Mouse (Mus musculus): ENCODE data around the gene 4930469K13Rik. TPM values are rescaled to one million over a fixed set of nuclear protein-coding genes. Genes with fewer than 3 reads are reported as not detected.
A peak's percentile ranks its signal among the peaks of the same experiment; 100 is the strongest.

Gene 4930469K13Rik
- polyA plus RNA-seq, 1 experiment from 2014 or later, result not detected

GRCm38 (mm10) chr11:34087064-34087463 is 11.3 kb downstream of the 4930469K13Rik start:
- no peak for DNase-seq (ENCODE audit: low spot score)
- 82% methylated on average over 3 of the region's 3 CpGs for WGBS
- Histone ChIP-seq H3K27ac (ENCODE audit: low read depth, low read length) (no peak overlapping the region), H3K9ac (ENCODE audit: low read length) (no peak overlapping the region), H3K9me3 (replicated peaks; ENCODE audit: control insufficient read depth, low read length) (no peaks in the 10 kb centered on the region), H3K27me3 (replicated peaks; ENCODE audit: control insufficient read depth, insufficient read depth, low read length) (no peaks in the 10 kb centered on the region), H3K4me3 (ENCODE audit: low read depth, low read length) (no peak overlapping the region), H3K36me3 (ENCODE audit: control insufficient read depth, insufficient read depth, low read length) (no peaks in the 10 kb centered on the region), H3K4me2 (ENCODE audit: low read length) (no peak overlapping the region), H3K4me1 (ENCODE audit: control insufficient read depth, insufficient read depth, low read length) (no peaks in the 10 kb centered on the region)
- no peak for ATAC-seq

GRCm38 (mm10) chr11:34086164-34086751 is 12.1 kb downstream of the 4930469K13Rik start:
- DNase-seq (ENCODE audit: low spot score) (peak; percentile 76), ATAC-seq (peak; percentile 76; the same call in 1 of the 2 replicates)
- Histone ChIP-seq H3K4me2 (ENCODE audit: low read length) (no peak overlapping the region), H3K27me3 (replicated peaks; ENCODE audit: control insufficient read depth, insufficient read depth, low read length) (no peaks in the 10 kb centered on the region), H3K9ac (ENCODE audit: low read length) (no peak overlapping the region), H3K36me3 (ENCODE audit: control insufficient read depth, insufficient read depth, low read length) (no peaks in the 10 kb centered on the region), H3K4me3 (ENCODE audit: low read depth, low read length) (no peak overlapping the region), H3K9me3 (replicated peaks; ENCODE audit: control insufficient read depth, low read length) (no peaks in the 10 kb centered on the region), H3K27ac (ENCODE audit: low read depth, low read length) (no peak overlapping the region), H3K4me1 (ENCODE audit: control insufficient read depth, insufficient read depth, low read length) (no peaks in the 10 kb centered on the region)
- 78% methylated on average over 8 of the region's 8 CpGs for WGBS

- no peak for ATAC-seq
- H3K36me3 ChIP-seq (ENCODE audit: control insufficient read depth, insufficient read depth, low read length), result no peaks in the 10 kb centered on the region
- no peaks in the 10 kb centered on the region for H3K9me3 ChIP-seq (replicated peaks; ENCODE audit: control insufficient read depth, low read length)
- no peak overlapping the region for H3K4me3 ChIP-seq (ENCODE audit: low read depth, low read length)
- 74% methylated on average over 2 of the region's 2 CpGs for WGBS
- no peak overlapping the region for H3K4me2 ChIP-seq (ENCODE audit: low read length)
- no peaks in the 10 kb centered on the region for H3K4me1 ChIP-seq (ENCODE audit: control insufficient read depth, insufficient read depth, low read length)
- H3K27me3 ChIP-seq (replicated peaks; ENCODE audit: control insufficient read depth, insufficient read depth, low read length), result no peaks in the 10 kb centered on the region
- no peak overlapping the region for H3K27ac ChIP-seq (ENCODE audit: low read depth, low read length)
- no peak for DNase-seq (ENCODE audit: low spot score)
- H3K9ac ChIP-seq (ENCODE audit: low read length), result no peak overlapping the region
Measured at GRCm38 (mm10) chr11:34084639-34085038, 13.7 kb downstream of the 4930469K13Rik start.

GRCm38 (mm10) chr11:34083795-34084194 is 14.6 kb downstream of the 4930469K13Rik start:
- 84% methylated on average over 7 of the region's 7 CpGs for WGBS

GRCm38 (mm10) chr11:34079542-34080464 is 18.6 kb downstream of the 4930469K13Rik start:
- H3K4me3 ChIP-seq (ENCODE audit: low read depth, low read length), result no peak overlapping the region
- H3K36me3 ChIP-seq (ENCODE audit: control insufficient read depth, insufficient read depth, low read length), result no peaks in the 10 kb centered on the region
- peak; percentile 72; the same call in 1 of the 2 replicates for ATAC-seq
- no peak overlapping the region for H3K4me2 ChIP-seq (ENCODE audit: low read length)
- no peak overlapping the region for H3K9ac ChIP-seq (ENCODE audit: low read length)
- peak; percentile 78 for DNase-seq (ENCODE audit: low spot score)
- no peaks in the 10 kb centered on the region for H3K4me1 ChIP-seq (ENCODE audit: control insufficient read depth, insufficient read depth, low read length)
- 58% methylated on average over 6 of the region's 6 CpGs for WGBS
- no peaks in the 10 kb centered on the region for H3K9me3 ChIP-seq (replicated peaks; ENCODE audit: control insufficient read depth, low read length)
- H3K27ac ChIP-seq (ENCODE audit: low read depth, low read length), result no peak overlapping the region
- no peaks in the 10 kb centered on the region for H3K27me3 ChIP-seq (replicated peaks; ENCODE audit: control insufficient read depth, insufficient read depth, low read length)

More at GRCm38 (mm10) chr11:34083795-34084194, 14.6 kb downstream of the 4930469K13Rik start:
- Histone ChIP-seq H3K36me3 (ENCODE audit: control insufficient read depth, insufficient read depth, low read length) (no peaks in the 10 kb centered on the region), H3K4me3 (ENCODE audit: low read depth, low read length) (no peak overlapping the region), H3K9me3 (replicated peaks; ENCODE audit: control insufficient read depth, low read length) (no peaks in the 10 kb centered on the region), H3K27me3 (replicated peaks; ENCODE audit: control insufficient read depth, insufficient read depth, low read length) (no peaks in the 10 kb centered on the region), H3K4me1 (ENCODE audit: control insufficient read depth, insufficient read depth, low read length) (no peaks in the 10 kb centered on the region), H3K27ac (ENCODE audit: low read depth, low read length) (no peak overlapping the region), H3K4me2 (ENCODE audit: low read length) (no peak overlapping the region), H3K9ac (ENCODE audit: low read length) (no peak overlapping the region)
- no peak for ATAC-seq
- no peak for DNase-seq (ENCODE audit: low spot score)

- no peak for ATAC-seq
- no peak overlapping the region for H3K9ac ChIP-seq (ENCODE audit: low read length)
- H3K4me2 ChIP-seq (ENCODE audit: low read length), result no peak overlapping the region
- H3K9me3 ChIP-seq (replicated peaks; ENCODE audit: control insufficient read depth, low read length), result no peaks in the 10 kb centered on the region
- no peak overlapping the region for H3K27ac ChIP-seq (ENCODE audit: low read depth, low read length)
- 90% methylated on average over 7 of the region's 7 CpGs for WGBS
- no peaks in the 10 kb centered on the region for H3K27me3 ChIP-seq (replicated peaks; ENCODE audit: control insufficient read depth, insufficient read depth, low read length)
- no peaks in the 10 kb centered on the region for H3K36me3 ChIP-seq (ENCODE audit: control insufficient read depth, insufficient read depth, low read length)
- no peak for DNase-seq (ENCODE audit: low spot score)
- no peak overlapping the region for H3K4me3 ChIP-seq (ENCODE audit: low read depth, low read length)
- H3K4me1 ChIP-seq (ENCODE audit: control insufficient read depth, insufficient read depth, low read length), result no peaks in the 10 kb centered on the region; the same call in 1 of the 2 replicates
Measured at GRCm38 (mm10) chr11:34078581-34078980, 19.8 kb downstream of the 4930469K13Rik start.

- ATAC-seq, result no peak
- no peaks in the 10 kb centered on the region for H3K36me3 ChIP-seq (ENCODE audit: control insufficient read depth, insufficient read depth, low read length)
- H3K4me1 ChIP-seq (ENCODE audit: control insufficient read depth, insufficient read depth, low read length), result no peaks in the 10 kb centered on the region; the same call in 1 of the 2 replicates
- no peak overlapping the region for H3K4me2 ChIP-seq (ENCODE audit: low read length)
- no peaks in the 10 kb centered on the region for H3K9me3 ChIP-seq (replicated peaks; ENCODE audit: control insufficient read depth, low read length)
- H3K9ac ChIP-seq (ENCODE audit: low read length), result no peak overlapping the region
- H3K27ac ChIP-seq (ENCODE audit: low read depth, low read length), result no peak overlapping the region
- no peak overlapping the region for H3K4me3 ChIP-seq (ENCODE audit: low read depth, low read length)
- 81% methylated on average over 2 of the region's 2 CpGs for WGBS
- DNase-seq (ENCODE audit: low spot score), result no peak
- no peaks in the 10 kb centered on the region for H3K27me3 ChIP-seq (replicated peaks; ENCODE audit: control insufficient read depth, insufficient read depth, low read length)
Measured at GRCm38 (mm10) chr11:34077870-34078269, 20.5 kb downstream of the 4930469K13Rik start.

- Histone ChIP-seq H3K4me2 (ENCODE audit: low read length) (no peak overlapping the region), H3K9me3 (replicated peaks; ENCODE audit: control insufficient read depth, low read length) (no peaks in the 10 kb centered on the region), H3K27me3 (replicated peaks; ENCODE audit: control insufficient read depth, insufficient read depth, low read length) (no peaks in the 10 kb centered on the region), H3K4me1 (ENCODE audit: control insufficient read depth, insufficient read depth, low read length) (no peaks in the 10 kb centered on the region; the same call in 1 of the 2 replicates), H3K9ac (ENCODE audit: low read length) (no peak overlapping the region), H3K4me3 (ENCODE audit: low read depth, low read length) (no peak overlapping the region), H3K27ac (ENCODE audit: low read depth, low read length) (no peak overlapping the region), H3K36me3 (ENCODE audit: control insufficient read depth, insufficient read depth, low read length) (no peaks in the 10 kb centered on the region)
- 16% methylated on average over 15 of the region's 15 CpGs for WGBS
- ATAC-seq (peak; percentile 32; the same call in 1 of the 2 replicates), DNase-seq (ENCODE audit: low spot score) (peak; percentile 73)
Measured at GRCm38 (mm10) chr11:34073776-34074175, 24.6 kb downstream of the 4930469K13Rik start.

- DNase-seq (ENCODE audit: low spot score) (no peak), ATAC-seq (no peak)
- Histone ChIP-seq H3K27me3 (replicated peaks; ENCODE audit: control insufficient read depth, insufficient read depth, low read length) (no peaks in the 10 kb centered on the region), H3K4me1 (ENCODE audit: control insufficient read depth, insufficient read depth, low read length) (no peaks in the 10 kb centered on the region; the same call in 1 of the 2 replicates), H3K4me3 (ENCODE audit: low read depth, low read length) (no peak overlapping the region), H3K4me2 (ENCODE audit: low read length) (no peak overlapping the region), H3K9ac (ENCODE audit: low read length) (no peak overlapping the region), H3K36me3 (ENCODE audit: control insufficient read depth, insufficient read depth, low read length) (no peaks in the 10 kb centered on the region), H3K27ac (ENCODE audit: low read depth, low read length) (no peak overlapping the region), H3K9me3 (replicated peaks; ENCODE audit: control insufficient read depth, low read length) (no peaks in the 10 kb centered on the region)
- WGBS, result 76% methylated on average over 4 of the region's 4 CpGs
Measured at GRCm38 (mm10) chr11:34072309-34072708, 26.0 kb downstream of the 4930469K13Rik start.
